Mouse (Mus musculus): ENCODE results near the gene Tef. TPM values are rescaled to one million over a fixed set of nuclear protein-coding genes. Genes with fewer than 3 reads are reported as not detected.

Gene Tef
- polyA plus RNA-seq, 1 experiment from 2014 or later, result 23.4 TPM

DNA sequence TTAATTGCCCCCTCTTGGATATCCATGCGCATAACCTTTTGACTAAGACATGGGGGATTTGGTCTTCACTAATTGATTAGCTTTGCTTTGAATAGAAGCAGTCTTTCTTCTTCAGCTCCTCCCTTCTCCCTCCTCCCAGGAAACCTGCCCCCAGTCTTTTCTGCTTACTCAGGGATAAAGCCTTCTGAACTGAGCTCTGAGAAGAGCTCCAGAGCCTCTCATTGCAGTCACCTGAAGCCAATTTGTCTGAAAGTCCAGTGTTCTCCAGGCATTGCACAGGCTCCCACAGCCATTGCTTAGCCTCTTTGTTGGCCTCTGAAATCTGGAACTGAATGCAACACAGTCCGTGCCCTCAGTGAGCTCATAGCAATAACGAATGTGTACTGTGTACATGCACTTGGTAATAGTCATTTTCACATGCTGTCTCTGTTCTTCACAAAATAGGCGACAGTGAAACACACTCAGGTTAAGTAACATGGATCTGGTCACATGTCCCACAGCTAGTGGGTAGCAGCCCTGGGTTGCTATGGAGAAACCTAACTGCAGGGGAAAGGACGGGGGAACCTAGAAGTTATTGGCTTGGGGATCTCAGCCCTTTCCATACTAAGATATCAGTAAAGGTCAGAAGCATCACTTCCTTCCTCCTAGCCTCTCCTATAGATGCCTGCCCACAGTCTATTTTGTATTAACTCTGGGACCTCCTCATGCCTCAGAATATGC, 11.9 kb downstream of the Tef start:
- no peak overlapping the region for H3K9ac ChIP-seq (ENCODE audit: low read length)
- WGBS, result 78% methylated on average over 5 of the region's 5 CpGs

GRCm38 (mm10) chr15:81814716-81815370, 12.6 kb downstream of the Tef start:
- no peak overlapping the region for H3K4me3 ChIP-seq (ENCODE audit: control insufficient read depth in 1 of 2, insufficient read depth in 1 of 2, low read depth in 1 of 2, low read length in 2 of 2)
- WGBS, result 85% methylated on average over 12 of the region's 12 CpGs
- H3K36me3 ChIP-seq (ENCODE audit: control insufficient read depth, insufficient read depth, low read length), result peaks cover 49% of the 10 kb centered on the region
- H3K27ac ChIP-seq (replicated peaks in 1 of 2; ENCODE audit: control insufficient read depth in 1 of 2, insufficient read depth in 1 of 2, low read depth in 2 of 2, low read length in 2 of 2), result no peak overlapping the region
- H3K9ac ChIP-seq (ENCODE audit: low read length), result no peak overlapping the region
- no peaks in the 10 kb centered on the region for H3K27me3 ChIP-seq (ENCODE audit: control insufficient read depth, insufficient read depth, low read length)
- no peaks in the 10 kb centered on the region for H3K9me3 ChIP-seq (ENCODE audit: control insufficient read depth, low read length)
- no peak overlapping the region for H3K4me2 ChIP-seq (ENCODE audit: low read length)
- ATAC-seq (ENCODE audit: insufficient number of reproducible peaks, insufficient read depth, low FRiP score, low read depth), result no peak
- peaks cover 5 to 19% of the 10 kb centered on the region in 2 experiments for H3K4me1 ChIP-seq (ENCODE audit: control insufficient read depth in 2 of 2, insufficient read depth in 2 of 2, low read length in 2 of 2)

More for the DNA sequence above, 11.9 kb downstream of the Tef start:
- Histone ChIP-seq H3K4me1 (ENCODE audit: control insufficient read depth in 2 of 2, insufficient read depth in 2 of 2, low read length in 2 of 2) (peaks cover 5 to 25% of the 10 kb centered on the region in 2 experiments), H3K4me2 (ENCODE audit: low read length) (no peak overlapping the region), H3K9me3 (ENCODE audit: control insufficient read depth, low read length) (no peaks in the 10 kb centered on the region), H3K4me3 (ENCODE audit: control insufficient read depth in 1 of 2, insufficient read depth in 1 of 2, low read depth in 1 of 2, low read length in 2 of 2) (no peak overlapping the region), H3K27ac (replicated peaks in 1 of 2; ENCODE audit: control insufficient read depth in 1 of 2, insufficient read depth in 1 of 2, low read depth in 2 of 2, low read length in 2 of 2) (no peak overlapping the region), H3K27me3 (ENCODE audit: control insufficient read depth, insufficient read depth, low read length) (no peaks in the 10 kb centered on the region), H3K36me3 (ENCODE audit: control insufficient read depth, insufficient read depth, low read length) (peaks cover 42% of the 10 kb centered on the region)
- ATAC-seq (ENCODE audit: insufficient number of reproducible peaks, insufficient read depth, low FRiP score, low read depth), result no peak

DNA sequence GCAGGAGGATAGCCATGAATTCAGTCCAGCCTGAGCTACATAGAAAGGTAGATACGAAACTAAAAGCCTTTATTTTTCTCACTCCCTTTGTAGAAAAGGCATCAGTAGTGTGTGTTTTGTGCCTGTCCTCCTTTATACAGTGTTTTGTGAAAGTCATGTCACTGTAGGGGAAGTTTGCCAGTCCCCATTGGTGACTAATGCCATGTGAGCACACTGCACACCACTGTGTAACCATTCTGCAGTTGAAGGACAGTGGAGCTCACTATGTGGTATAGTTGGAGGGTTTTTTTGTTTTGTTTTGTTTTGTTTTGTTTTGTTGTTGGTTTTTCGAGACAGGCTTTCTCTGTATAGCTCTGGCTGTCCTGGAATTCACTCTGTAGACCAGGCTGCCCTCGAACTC, 16.2 kb downstream of the Tef start:
- no peaks in the 10 kb centered on the region for H3K9me3 ChIP-seq (ENCODE audit: control insufficient read depth, low read length)
- no peak overlapping the region for H3K4me3 ChIP-seq (ENCODE audit: control insufficient read depth in 1 of 2, insufficient read depth in 1 of 2, low read depth in 1 of 2, low read length in 2 of 2)
- WGBS, result 86% methylated on average over 3 of the region's 3 CpGs
- no peak overlapping the region for H3K4me2 ChIP-seq (ENCODE audit: low read length)
- H3K27me3 ChIP-seq (ENCODE audit: control insufficient read depth, insufficient read depth, low read length), result no peaks in the 10 kb centered on the region
- H3K9ac ChIP-seq (ENCODE audit: low read length), result no peak overlapping the region
- ATAC-seq (ENCODE audit: insufficient number of reproducible peaks, insufficient read depth, low FRiP score, low read depth), result no peak
- H3K36me3 ChIP-seq (ENCODE audit: control insufficient read depth, insufficient read depth, low read length), result peaks cover 84% of the 10 kb centered on the region
- no peak overlapping the region for H3K27ac ChIP-seq (replicated peaks in 1 of 2; ENCODE audit: control insufficient read depth in 1 of 2, insufficient read depth in 1 of 2, low read depth in 2 of 2, low read length in 2 of 2)
- H3K4me1 ChIP-seq (ENCODE audit: control insufficient read depth in 2 of 2, insufficient read depth in 2 of 2, low read length in 2 of 2), result peaks cover 0 to under 1% of the 10 kb centered on the region in 2 experiments; a peak in 1 of 4 replicates

GRCm38 (mm10) chr15:81822631-81823030, 20.4 kb downstream of the Tef start:
- Histone ChIP-seq H3K4me1 (ENCODE audit: control insufficient read depth in 2 of 2, insufficient read depth in 2 of 2, low read length in 2 of 2) (no peaks in the 10 kb centered on the region), H3K4me3 (ENCODE audit: control insufficient read depth in 1 of 2, insufficient read depth in 1 of 2, low read depth in 1 of 2, low read length in 2 of 2) (no peak overlapping the region), H3K4me2 (ENCODE audit: low read length) (no peak overlapping the region), H3K36me3 (ENCODE audit: control insufficient read depth, insufficient read depth, low read length) (peaks cover 96% of the 10 kb centered on the region), H3K9ac (ENCODE audit: low read length) (no peak overlapping the region), H3K27ac (replicated peaks in 1 of 2; ENCODE audit: control insufficient read depth in 1 of 2, insufficient read depth in 1 of 2, low read depth in 2 of 2, low read length in 2 of 2) (no peak overlapping the region), H3K27me3 (ENCODE audit: control insufficient read depth, insufficient read depth, low read length) (no peaks in the 10 kb centered on the region), H3K9me3 (ENCODE audit: control insufficient read depth, low read length) (no peaks in the 10 kb centered on the region)
- no peak for ATAC-seq (ENCODE audit: insufficient number of reproducible peaks, insufficient read depth, low FRiP score, low read depth)
- 81% methylated on average over 3 of the region's 3 CpGs for WGBS

- 0 out of 4 replicates have a peak, but pooled peaks cover 0 to 3% of the 10 kb centered on the region in 2 experiments for H3K4me1 ChIP-seq (ENCODE audit: control insufficient read depth in 2 of 2, insufficient read depth in 2 of 2, low read length in 2 of 2)
- peaks cover 76% of the 10 kb centered on the region for H3K36me3 ChIP-seq (ENCODE audit: control insufficient read depth, insufficient read depth, low read length)
- H3K4me3 ChIP-seq (ENCODE audit: control insufficient read depth in 1 of 2, insufficient read depth in 1 of 2, low read depth in 1 of 2, low read length in 2 of 2), result no peak overlapping the region
- no peak overlapping the region for H3K4me2 ChIP-seq (ENCODE audit: low read length)
- no peaks in the 10 kb centered on the region for H3K9me3 ChIP-seq (ENCODE audit: control insufficient read depth, low read length)
- H3K9ac ChIP-seq (ENCODE audit: low read length), result no peak overlapping the region
- no peak overlapping the region for H3K27ac ChIP-seq (replicated peaks in 1 of 2; ENCODE audit: control insufficient read depth in 1 of 2, insufficient read depth in 1 of 2, low read depth in 2 of 2, low read length in 2 of 2)
- H3K27me3 ChIP-seq (ENCODE audit: control insufficient read depth, insufficient read depth, low read length), result no peaks in the 10 kb centered on the region
- ATAC-seq (ENCODE audit: insufficient number of reproducible peaks, insufficient read depth, low FRiP score, low read depth), result no peak
- 82% methylated on average over 3 of the region's 3 CpGs for WGBS
Measured at GRCm38 (mm10) chr15:81824832-81825231, 22.6 kb downstream of the Tef start.

DNA sequence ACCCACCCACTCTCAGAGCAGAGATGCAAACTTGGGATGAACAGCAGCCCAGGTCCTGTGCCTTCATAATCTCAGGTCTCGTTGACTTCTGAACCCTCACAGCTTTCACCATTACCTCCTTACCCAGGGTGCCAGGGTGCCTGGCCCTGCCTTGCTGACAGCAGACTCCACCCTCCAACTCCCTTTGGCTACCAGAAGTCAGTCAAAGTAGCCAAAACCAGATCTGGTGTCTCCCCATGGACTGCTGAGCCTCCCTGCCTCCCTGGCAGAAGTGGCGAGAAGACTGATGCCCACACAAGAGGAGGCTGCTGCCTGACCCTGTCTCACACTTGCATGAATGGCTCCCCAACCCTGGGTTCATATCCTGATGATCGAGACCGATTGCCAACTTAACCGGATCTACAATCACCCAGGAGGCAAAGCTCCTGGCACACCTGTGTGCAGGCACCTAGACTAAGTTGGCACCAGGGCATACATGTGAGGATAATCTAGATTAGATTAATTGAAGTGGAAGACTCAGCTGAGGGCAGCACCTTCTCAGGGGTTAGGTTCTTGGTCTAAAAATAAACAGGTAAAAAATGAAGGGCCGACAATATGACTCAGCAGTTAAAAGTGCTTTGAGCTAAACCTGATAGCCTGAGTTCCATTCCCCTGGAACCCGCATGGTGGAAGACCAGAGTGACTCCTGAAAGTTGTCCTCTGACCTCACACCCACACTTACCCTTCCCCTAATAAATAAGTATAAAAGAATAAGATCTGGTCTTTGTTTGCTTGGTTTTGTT, 26.4 kb downstream of the Tef start:
- Histone ChIP-seq H3K27ac (replicated peaks in 1 of 2; ENCODE audit: control insufficient read depth in 1 of 2, insufficient read depth in 1 of 2, low read depth in 2 of 2, low read length in 2 of 2) (no peak overlapping the region), H3K4me1 (ENCODE audit: control insufficient read depth in 2 of 2, insufficient read depth in 2 of 2, low read length in 2 of 2) (peaks cover 2 to 13% of the 10 kb centered on the region in 2 experiments; a peak in 2 of 4 replicates), H3K36me3 (ENCODE audit: control insufficient read depth, insufficient read depth, low read length) (peaks cover 39% of the 10 kb centered on the region), H3K4me2 (ENCODE audit: low read length) (no peak overlapping the region), H3K27me3 (ENCODE audit: control insufficient read depth, insufficient read depth, low read length) (no peaks in the 10 kb centered on the region), H3K9ac (ENCODE audit: low read length) (no peak overlapping the region), H3K4me3 (ENCODE audit: control insufficient read depth in 1 of 2, insufficient read depth in 1 of 2, low read depth in 1 of 2, low read length in 2 of 2) (no peak overlapping the region), H3K9me3 (ENCODE audit: control insufficient read depth, low read length) (no peaks in the 10 kb centered on the region)
- ATAC-seq (ENCODE audit: insufficient number of reproducible peaks, insufficient read depth, low FRiP score, low read depth), result no peak
- 63% methylated on average over 7 of the region's 7 CpGs for WGBS

DNA sequence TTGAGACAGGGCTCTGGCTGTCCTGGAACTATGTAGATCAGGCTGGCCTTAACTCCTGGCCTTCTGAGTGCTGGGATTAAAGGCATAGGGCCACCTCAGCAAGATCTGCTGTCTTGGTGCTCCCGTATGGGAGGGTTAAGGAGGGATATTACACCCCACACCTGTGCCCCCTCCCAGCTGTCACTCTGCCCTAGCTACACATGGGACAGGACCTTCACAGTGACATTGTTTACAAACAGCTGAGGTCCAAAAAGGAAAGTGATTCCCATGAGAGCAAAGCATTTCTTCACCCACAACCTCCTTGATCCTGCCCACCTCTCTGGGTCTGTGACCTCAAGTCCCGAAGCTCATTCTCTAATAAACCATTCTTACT, 27.0 kb downstream of the Tef start:
- Histone ChIP-seq H3K4me2 (ENCODE audit: low read length) (no peak overlapping the region), H3K27ac (replicated peaks in 1 of 2; ENCODE audit: control insufficient read depth in 1 of 2, insufficient read depth in 1 of 2, low read depth in 2 of 2, low read length in 2 of 2) (no peak overlapping the region), H3K4me1 (ENCODE audit: control insufficient read depth in 2 of 2, insufficient read depth in 2 of 2, low read length in 2 of 2) (peaks cover 6 to 18% of the 10 kb centered on the region in 2 experiments), H3K27me3 (ENCODE audit: control insufficient read depth, insufficient read depth, low read length) (no peaks in the 10 kb centered on the region), H3K9ac (ENCODE audit: low read length) (no peak overlapping the region), H3K36me3 (ENCODE audit: control insufficient read depth, insufficient read depth, low read length) (peaks cover 34% of the 10 kb centered on the region), H3K9me3 (ENCODE audit: control insufficient read depth, low read length) (no peaks in the 10 kb centered on the region), H3K4me3 (ENCODE audit: control insufficient read depth in 1 of 2, insufficient read depth in 1 of 2, low read depth in 1 of 2, low read length in 2 of 2) (no peak overlapping the region)
- 61% methylated on average over 2 of the region's 2 CpGs for WGBS
- no peak for ATAC-seq (ENCODE audit: insufficient number of reproducible peaks, insufficient read depth, low FRiP score, low read depth)

All from heart, embryonic 14.5 days (tissue).